Mouse (Mus musculus) left cerebral cortex, adult 9 months (tissue): ENCODE results near the gene Magea3.
"Not testable (repeated sequence)": the region's sequence is repeated elsewhere in the genome, so short reads cannot be mapped to it uniquely, and the experiment has no call there.

Experiments
- DNase-seq, 2 experiments: peaks; one replicate each; pipeline ENCODE4 v3.0.0; 2022; ENCODE audit warnings: low spot score in 2 of 2

The Magea3 gene

GRCm38 (mm10) chrX:154949405-154949804 is at the start of gene Magea3:
Gene Magea3, minus strand, starts transcription at chrX:154949505.
- DNase-seq, result not testable (repeated sequence)

GRCm38 (mm10) chrX:154995750-154996149 is 46.4 kb upstream of the Magea3 start, which contains the start of gene Magea8:
Gene Magea8, minus strand, starts transcription at chrX:154995850.
- not testable (repeated sequence) for DNase-seq

GRCm38 (mm10) chrX:154935887-154936286 is 13.4 kb downstream of the Magea3 start, which contains the start of gene Magea6:
Gene Magea6, minus strand, starts transcription at chrX:154935987.
- not testable (repeated sequence) for DNase-seq
